Mouse (Mus musculus) gastrocnemius, postnatal 25 days (tissue): ENCODE measurements around the gene Opn1mw. TPM values are rescaled to one million over a fixed set of nuclear protein-coding genes. Genes with fewer than 3 reads are reported as not detected.
"Not testable (repeated sequence)": the region's sequence is repeated elsewhere in the genome, so short reads cannot be mapped to it uniquely, and the experiment has no call there.

Experiments used
- DNase-seq: peaks from one replicate; pipeline ENCODE4 v3.0.0; 2022
- long read RNA-seq, 2 experiments: library from polyadenylated mRNA; stranded (forward); transcript quantifications; one replicate each; pipeline ENCODE4 v2.0.0; 2021
- total RNA-seq, 2 experiments: library from RNA; stranded (reverse); gene quantifications; 1 replicate in 1 of 2; 2 replicates in 1 of 2; pipeline ENCODE4 v1.2.3; 2021

Gene Opn1mw
- not detected for total RNA-seq
- long read RNA-seq, experiment 1, partial matches to known transcripts: 0 of 1 reads
- long read RNA-seq, experiment 1, other reads (novel, unspliced or antisense): 0 of 1 reads
- long read RNA-seq, experiment 2: 0 reads

- DNase-seq: no peak
Observed at GRCm38 (mm10) chrX:74127164-74127563, at the start of gene Opn1mw. TSS of gene Opn1mw (plus strand) at chrX:74127464.

- DNase-seq: peak; percentile 5
Observed at GRCm38 (mm10) chrX:74084276-74084837, 42.9 kb upstream of the Opn1mw start.

- DNase-seq: peak; percentile 80
Observed at GRCm38 (mm10) chrX:74084946-74085498, 42.2 kb upstream of the Opn1mw start.

GRCm38 (mm10) chrX:74085601-74086038, 41.6 kb upstream of the Opn1mw start:
- DNase-seq: peak; percentile 98

GRCm38 (mm10) chrX:74095130-74095529, 32.1 kb upstream of the Opn1mw start:
- no peak for DNase-seq

GRCm38 (mm10) chrX:74103457-74104188, 23.6 kb upstream of the Opn1mw start:
- DNase-seq: peak; percentile 6

- DNase-seq: no peak
Observed at GRCm38 (mm10) chrX:74105916-74106315, 21.3 kb upstream of the Opn1mw start.

- DNase-seq: no peak
Observed at GRCm38 (mm10) chrX:74108747-74109146, 18.5 kb upstream of the Opn1mw start.

- DNase-seq: no peak
Observed at GRCm38 (mm10) chrX:74114036-74114435, 13.2 kb upstream of the Opn1mw start.

GRCm38 (mm10) chrX:74115511-74115910, 11.8 kb upstream of the Opn1mw start:
- DNase-seq: peak; percentile 53

GRCm38 (mm10) chrX:74124975-74125374, 2.3 kb upstream of the Opn1mw start:
- DNase-seq: no peak

- not testable (repeated sequence) for DNase-seq
Observed at GRCm38 (mm10) chrX:74135263-74135662, 8.0 kb downstream of the Opn1mw start, which contains the start of gene Mecp2. TSS of gene Mecp2 (minus strand) at chrX:74135363.

GRCm38 (mm10) chrX:74167738-74168137, 40.5 kb downstream of the Opn1mw start, which contains the start of gene Tex28:
TSS of gene Tex28 (minus strand) at chrX:74167838.
- no peak for DNase-seq

GRCm38 (mm10) chrX:74176959-74177358, 49.7 kb downstream of the Opn1mw start, which contains the start of gene Tktl1:
TSS of gene Tktl1 (plus strand) at chrX:74177259.
- no peak for DNase-seq

Other genes with a start within 250 kb of the Opn1mw start
- not detected for gene Avpr2, start 235.4 kb upstream of the Opn1mw start, total RNA-seq
- gene L1cam, start 231.4 kb upstream of the Opn1mw start, total RNA-seq: 1 to 10 TPM; 1.2 to 2.3 TPM
- gene Arhgap4, start 205.6 kb upstream of the Opn1mw start, total RNA-seq: 1 to 10 TPM in 1 of 2 experiments, under 1 TPM in 1; 0.41 to 1.6 TPM
- gene Naa10, start 205.5 kb upstream of the Opn1mw start, total RNA-seq: 10 to 100 TPM; 59.1 to 60.5 TPM
- 1 to 10 TPM; 1.7 to 2.5 TPM for gene Renbp, start 196.6 kb upstream of the Opn1mw start, total RNA-seq
- 10 to 100 TPM; 26.0 to 35.7 TPM for gene Hcfc1, start 161.1 kb upstream of the Opn1mw start, total RNA-seq
- gene Irak1, start 103.5 kb upstream of the Opn1mw start, total RNA-seq: 10 to 100 TPM; 37.4 to 40.6 TPM
- gene Mecp2, start 7.9 kb downstream of the Opn1mw start, total RNA-seq: 10 to 100 TPM; 21.1 to 23.1 TPM
- gene Tex28, start 40.4 kb downstream of the Opn1mw start, total RNA-seq: not detected
- gene Tktl1, start 49.8 kb downstream of the Opn1mw start, total RNA-seq: not detected
- gene Flna, start 122.4 kb downstream of the Opn1mw start, total RNA-seq: 10 to 100 TPM; 47.7 to 64.7 TPM
- 10 to 100 TPM; 20.1 to 20.3 TPM for gene Emd, start 127.2 kb downstream of the Opn1mw start, total RNA-seq
- 100 to 1,000 TPM; 164 to 171 TPM for gene Rpl10, start 143.3 kb downstream of the Opn1mw start, total RNA-seq
- gene Taz, start 154.4 kb downstream of the Opn1mw start, total RNA-seq: 10 to 100 TPM; 40.4 to 43.5 TPM
- gene Dnase1l1, start 154.9 kb downstream of the Opn1mw start, total RNA-seq: 10 to 100 TPM; 90.3 to 95.9 TPM
- 10 to 100 TPM; 70.9 to 94.0 TPM for gene Atp6ap1, start 169.6 kb downstream of the Opn1mw start, total RNA-seq
- gene Gdi1, start 177.5 kb downstream of the Opn1mw start, total RNA-seq: 10 to 100 TPM; 28.2 to 42.7 TPM
- 10 to 100 TPM; 20.5 to 22.5 TPM for gene Fam50a, start 185.6 kb downstream of the Opn1mw start, total RNA-seq
- gene Plxna3, start 201.6 kb downstream of the Opn1mw start, total RNA-seq: under 1 TPM; 0.46 to 0.94 TPM
- 10 to 100 TPM; 32.2 to 36.5 TPM for gene Lage3, start 226.2 kb downstream of the Opn1mw start, total RNA-seq
- gene Ubl4a, start 245.8 kb downstream of the Opn1mw start, total RNA-seq: 10 to 100 TPM; 48.1 to 52.1 TPM
- gene Slc10a3, start 245.9 kb downstream of the Opn1mw start, total RNA-seq: 1 to 10 TPM; 2.3 to 2.6 TPM